Mouse (Mus musculus) kidney, adult 2 months (tissue): ENCODE measurements around the gene Pdp2. TPM values are rescaled to one million over a fixed set of nuclear protein-coding genes. Genes with fewer than 3 reads are reported as not detected.

Experiments used
- DNase-seq: peaks from one replicate; pipeline ENCODE4 v3.0.0; 2021
- H3K27ac ChIP-seq: fragments of 200-500 bp; 2 replicates; pipeline ENCODE4 v1.5.1; 2012; ENCODE audit warnings: low read depth, low read length, control low read depth, inconsistent platforms; ENCODE audit not compliant: insufficient read depth
- H3K27me3 ChIP-seq: fragments of 200-500 bp; replicated peaks from 2 replicates; pipeline ENCODE4 v1.6.1; 2012; ENCODE audit warnings: mild to moderate bottlenecking, moderate library complexity, low read length, inconsistent platforms; ENCODE audit not compliant: control insufficient read depth, insufficient read depth
- H3K36me3 ChIP-seq: fragments of 200-500 bp; 2 replicates; pipeline ENCODE4 v1.6.1; 2012; ENCODE audit warnings: mild to moderate bottlenecking, moderate library complexity, low read length, inconsistent platforms; ENCODE audit not compliant: control insufficient read depth, insufficient read depth
- H3K4me1 ChIP-seq: fragments of 200-500 bp; 2 replicates; pipeline ENCODE4 v1.6.1; 2011; ENCODE audit warnings: low read length; ENCODE audit not compliant: control insufficient read depth, insufficient read depth
- H3K4me3 ChIP-seq: fragments of 200-500 bp; 2 replicates; pipeline ENCODE4 v1.5.1; 2011; ENCODE audit warnings: mild to moderate bottlenecking, low read depth, low read length, control low read depth; ENCODE audit not compliant: insufficient read depth
- CTCF ChIP-seq: fragments of 200-500 bp; conservative IDR thresholded peaks from 2 replicates; pipeline ENCODE4 v1.5.1; 2011; ENCODE audit warnings: low read depth, mild to moderate bottlenecking, control low read depth, low read length, moderate library complexity, mixed read lengths; ENCODE audit not compliant: insufficient read depth, insufficient read length
- POLR2A ChIP-seq: fragments of 200-500 bp; IDR thresholded peaks from one replicate; pipeline ENCODE4 v1.6.1; 2011; ENCODE audit warnings: low read depth, low read length, control low read depth
- WGBS: fragments of 180-500 bp; shearing (Covaris S2); methylation state at CpG from one replicate; pipeline ENCODE4 v1.1.7; 2018; 5-methylcytosine and 5-hydroxymethylcytosine counted together
- polyA plus RNA-seq: library from polyadenylated mRNA; depleted of rRNA; stranded (reverse); fragments of >200 nt; gene quantifications from 2 replicates; pipeline ENCODE4 v1.2.3, GENCODE M21; 2012

Pdp2 gene
- polyA plus RNA-seq, 1 experiment: 29.2 TPM

DNA sequence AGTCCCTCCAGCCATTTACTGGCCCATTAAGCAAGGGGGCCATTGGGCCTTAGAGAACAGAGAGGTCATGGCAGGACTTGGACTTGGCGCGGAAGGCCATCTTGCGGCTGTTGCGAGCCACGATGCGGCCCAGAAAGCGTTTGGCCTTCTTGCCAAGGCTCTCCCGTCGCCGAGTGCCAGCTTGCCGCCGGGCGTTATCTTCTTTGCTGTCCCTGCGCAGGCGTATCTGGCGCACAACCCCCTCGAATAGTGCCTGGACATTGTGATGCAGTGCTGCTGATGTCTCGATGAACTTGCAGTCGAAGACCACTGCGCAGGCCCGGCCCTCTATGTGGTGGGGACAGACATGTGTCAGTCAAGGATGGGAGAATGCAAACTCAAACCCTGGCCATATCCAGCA lies 37.2 kb downstream of the Pdp2 start:
- Histone ChIP-seq H3K27me3 (no peaks in the 10 kb centered on the region), H3K4me3 (no peak overlapping the region), H3K4me1 (peaks cover 11% of the 10 kb centered on the region; the same call in 1 of the 2 replicates), H3K27ac (no peak overlapping the region), H3K36me3 (no peaks in the 10 kb centered on the region)
- no peak for DNase-seq
- no peak for TF ChIP-seq CTCF
- TF ChIP-seq POLR2A: no peak
- 95% methylated on average over 21 of the region's 21 CpGs for WGBS

DNA sequence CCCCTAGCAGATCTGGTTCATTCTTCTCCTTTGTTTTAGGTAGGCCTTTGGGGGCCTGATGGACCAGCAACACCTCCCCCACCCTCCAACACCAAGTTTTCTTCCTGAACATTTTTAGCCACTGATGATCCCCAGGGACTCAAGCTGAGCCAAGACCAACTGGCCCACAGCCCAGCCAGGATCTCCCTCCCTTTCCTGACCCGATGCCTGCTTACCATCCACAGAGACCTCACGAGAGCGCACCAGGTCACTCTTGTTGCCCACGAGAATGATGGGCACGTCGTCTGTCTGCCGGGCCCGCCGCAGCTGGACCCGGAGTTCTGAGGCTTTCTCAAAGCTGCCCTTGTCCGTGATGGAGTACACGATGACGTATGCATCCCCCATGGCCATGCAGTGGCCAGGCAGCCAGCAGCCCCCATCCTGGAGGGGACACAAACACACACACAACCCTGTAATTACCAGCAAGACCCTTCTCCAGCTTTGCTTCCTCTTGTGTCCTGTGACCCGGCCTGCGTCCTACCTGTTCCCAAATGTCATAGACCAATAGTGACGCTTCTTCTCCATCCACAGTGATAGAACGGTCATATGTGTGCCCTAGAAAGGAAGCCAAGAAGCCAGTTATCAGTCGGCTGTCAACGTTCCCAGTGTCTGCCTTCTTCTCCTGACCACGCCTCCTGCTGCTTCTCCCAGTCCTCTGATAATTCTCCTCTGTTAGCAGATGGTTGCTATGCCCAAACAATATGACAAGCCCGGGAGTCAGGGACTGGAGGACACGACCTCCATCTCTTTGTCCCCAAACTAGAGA lies 38.3 kb downstream of the Pdp2 start:
- no peaks in the 10 kb centered on the region for H3K27me3 ChIP-seq
- H3K4me3 ChIP-seq: peak overlapping the region; percentile 17
- TF ChIP-seq POLR2A (no peak), CTCF (no peak)
- peak; percentile 86 for DNase-seq
- H3K4me1 ChIP-seq: peaks cover 10% of the 10 kb centered on the region; the same call in 1 of the 2 replicates
- peak overlapping the region; percentile 58; the same call in 1 of the 2 replicates for H3K27ac ChIP-seq
- no peaks in the 10 kb centered on the region for H3K36me3 ChIP-seq
- WGBS: 60% methylated on average over 22 of the region's 22 CpGs

DNA sequence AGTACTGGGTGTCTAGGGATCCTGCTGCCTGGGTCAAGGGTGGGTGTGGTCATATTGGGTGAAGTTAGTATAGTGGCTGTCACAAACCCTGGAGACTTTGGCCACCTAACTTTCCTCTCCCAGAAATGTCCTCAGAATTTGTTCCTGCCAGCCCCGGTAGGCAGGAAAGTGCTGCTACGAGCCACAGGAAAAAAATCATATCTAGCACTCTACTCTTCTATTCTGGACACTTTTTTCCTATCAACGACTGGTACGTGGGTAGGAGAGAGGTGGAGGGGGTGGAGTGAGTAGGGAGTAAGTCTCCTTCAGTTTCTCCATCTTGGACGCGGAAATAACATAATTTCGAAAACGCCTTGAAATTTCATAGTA lies 38.8 kb downstream of the Pdp2 start:
- TF ChIP-seq POLR2A (no peak), CTCF (no peak)
- no peaks in the 10 kb centered on the region for H3K36me3 ChIP-seq
- 0 out of 2 replicates have a peak overlapping the region, but pooled peaks have one; percentile 57 for H3K27ac ChIP-seq
- peaks cover 6% of the 10 kb centered on the region; the same call in 1 of the 2 replicates for H3K4me1 ChIP-seq
- H3K4me3 ChIP-seq: peak overlapping the region; percentile 59
- no peak for DNase-seq
- no peaks in the 10 kb centered on the region for H3K27me3 ChIP-seq
- WGBS: 50% methylated on average over 8 of the region's 8 CpGs

DNA sequence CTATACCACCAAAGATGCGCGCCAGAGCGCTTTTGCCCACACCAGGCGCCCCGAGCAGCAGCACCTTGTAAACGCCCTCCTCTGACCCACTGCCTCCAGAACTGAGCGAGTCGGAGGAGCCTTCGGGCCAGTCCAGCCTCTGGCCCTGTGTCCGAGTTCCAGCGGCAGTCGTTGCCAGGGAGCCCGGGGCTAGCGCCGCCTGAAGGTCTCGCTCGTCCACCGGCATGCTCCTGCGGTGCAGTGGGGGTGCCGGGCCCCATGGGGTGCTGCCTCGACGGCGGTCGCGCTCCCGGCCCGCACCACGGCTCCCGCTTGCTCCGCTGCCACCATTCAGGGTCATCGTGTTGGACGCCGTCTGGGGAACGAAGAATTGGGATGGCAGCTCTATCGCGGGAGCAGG lies 39.3 kb downstream of the Pdp2 start:
- DNase-seq: no peak
- 17% methylated on average over 36 of the region's 36 CpGs for WGBS
- H3K27me3 ChIP-seq: no peaks in the 10 kb centered on the region
- no peaks in the 10 kb centered on the region for H3K36me3 ChIP-seq
- peaks cover 6% of the 10 kb centered on the region; the same call in 1 of the 2 replicates for H3K4me1 ChIP-seq
- peak overlapping the region; percentile 59 for H3K4me3 ChIP-seq
- no peak for TF ChIP-seq POLR2A
- no peak for TF ChIP-seq CTCF
- H3K27ac ChIP-seq: peak overlapping the region; percentile 69

DNA sequence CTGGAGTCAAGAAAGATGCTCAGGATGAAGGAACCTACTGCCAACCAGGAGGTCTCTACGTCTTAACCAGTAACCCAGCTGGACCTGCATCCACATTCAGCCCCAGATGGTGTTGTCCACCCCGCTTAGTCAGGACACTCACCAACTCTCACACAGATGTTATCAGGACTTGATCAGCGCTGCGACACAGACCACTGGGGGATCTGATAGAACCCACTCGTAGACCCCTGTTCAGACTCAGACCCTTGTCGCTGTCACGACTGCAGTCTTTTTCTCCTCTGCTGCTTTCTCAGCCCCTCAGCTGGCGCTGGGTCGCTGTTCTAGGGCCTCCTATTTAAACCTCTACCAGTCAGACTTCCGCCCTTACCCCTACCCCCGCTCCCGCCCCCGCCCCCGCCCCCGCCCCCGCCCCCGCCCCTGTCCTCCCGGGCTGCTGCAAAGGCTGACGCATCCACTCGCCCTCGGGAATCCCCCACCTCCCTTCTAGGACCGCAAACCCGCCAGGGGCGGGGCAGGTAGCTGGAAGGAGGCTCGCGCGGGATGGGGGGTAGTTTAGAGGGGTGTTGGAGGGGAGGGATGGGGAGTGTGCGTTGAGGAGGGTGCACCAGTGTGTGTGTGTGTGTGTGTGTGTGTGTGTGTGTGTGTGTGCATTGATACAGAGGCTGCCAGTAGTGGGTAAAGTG lies 39.9 kb downstream of the Pdp2 start, which contains the start of gene Rrad:
Gene Rrad (minus strand): TSS at position 347 of the 683 bp plus-strand sequence.
- TF ChIP-seq CTCF: no peak
- peak; percentile 14 for TF ChIP-seq POLR2A
- DNase-seq: peak; percentile 55
- no peaks in the 10 kb centered on the region for H3K27me3 ChIP-seq
- WGBS: 18% methylated on average over 22 of the region's 28 CpGs
- H3K36me3 ChIP-seq: no peaks in the 10 kb centered on the region
- peaks cover 6% of the 10 kb centered on the region; the same call in 1 of the 2 replicates for H3K4me1 ChIP-seq
- H3K4me3 ChIP-seq: peak within 1 kb of the TSS; percentile 59
- H3K27ac ChIP-seq: peak within 1 kb of the TSS; percentile 69

DNA sequence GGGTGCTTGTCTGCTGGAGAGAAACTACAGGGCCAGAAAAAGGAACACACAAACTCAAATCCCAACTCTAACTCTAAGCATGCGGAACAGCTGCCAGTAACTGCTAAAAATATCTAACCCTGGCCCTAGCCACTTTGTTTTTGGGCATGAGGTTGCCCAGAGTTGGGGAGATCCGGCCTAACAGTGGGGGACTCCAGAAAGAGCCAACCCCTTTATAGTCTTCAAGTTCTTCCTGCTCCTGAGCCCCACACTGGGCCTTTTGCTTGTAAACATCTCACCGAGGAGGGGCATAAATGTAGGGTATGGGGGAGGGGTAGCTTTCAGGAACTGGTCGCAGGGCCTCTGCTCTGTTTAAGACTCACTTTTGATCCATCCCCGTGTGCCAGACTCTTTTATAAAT lies 40.7 kb downstream of the Pdp2 start:
- Histone ChIP-seq H3K27ac (peak overlapping the region; percentile 69), H3K36me3 (no peaks in the 10 kb centered on the region), H3K4me3 (no peak overlapping the region), H3K27me3 (no peaks in the 10 kb centered on the region), H3K4me1 (peaks cover 6% of the 10 kb centered on the region; the same call in 1 of the 2 replicates)
- TF ChIP-seq CTCF (no peak), POLR2A (no peak)
- 51% methylated on average over 5 of the region's 5 CpGs for WGBS
- DNase-seq: no peak

DNA sequence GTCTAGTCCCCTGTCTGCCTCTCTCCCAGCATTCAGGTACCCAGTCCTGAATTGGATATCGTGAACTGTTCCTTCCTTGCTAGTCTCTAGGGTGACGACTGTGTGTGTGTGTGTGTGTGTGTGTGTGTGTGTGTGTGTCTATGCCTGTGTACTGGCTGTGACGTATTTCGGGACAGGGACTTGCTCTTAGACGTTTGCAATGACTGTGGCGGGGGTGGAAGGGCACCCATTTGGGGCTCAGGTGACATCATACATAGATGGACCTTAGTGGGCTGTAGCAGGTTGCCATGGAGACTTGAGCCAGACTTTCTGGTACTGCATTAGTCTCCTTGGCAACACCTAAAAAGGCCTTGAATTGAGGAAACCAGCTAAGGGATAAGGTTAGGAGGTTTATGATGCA lies 41.2 kb downstream of the Pdp2 start:
- TF ChIP-seq CTCF (no peak), POLR2A (no peak)
- no peaks in the 10 kb centered on the region for H3K27me3 ChIP-seq
- peaks cover 6% of the 10 kb centered on the region; the same call in 1 of the 2 replicates for H3K4me1 ChIP-seq
- no peak overlapping the region for H3K27ac ChIP-seq
- DNase-seq: no peak
- 83% methylated on average over 6 of the region's 6 CpGs for WGBS
- no peak overlapping the region for H3K4me3 ChIP-seq
- no peaks in the 10 kb centered on the region for H3K36me3 ChIP-seq
